Mouse (Mus musculus): ENCODE measurements at regions not wholly inside any gene's neighbourhood (a gene's known extent, or its start where the extent isn't known, plus 50 kb on each side); places are given as distances from the start of the nearest gene placed in this dataset.

GRCm38 (mm10) chr16:20838151-20838550 lies 103.8 kb upstream of the Thpo start:
- no peak for TF ChIP-seq POLR2A (IDR thresholded peaks at IDR 0.05; ENCODE audit: borderline replicate concordance, control insufficient read depth, low read depth, low read length)
- no peak for TF ChIP-seq CTCF (IDR thresholded peaks at IDR 0.05; ENCODE audit: control insufficient read depth, insufficient read depth, low read length)

Measured in bone marrow, adult 2 months (tissue).